Mouse (Mus musculus): ENCODE measurements around the gene Vmac. TPM values are rescaled to one million over a fixed set of nuclear protein-coding genes. Genes with fewer than 3 reads are reported as not detected.
A peak's percentile ranks its signal among the peaks of the same experiment; 100 is the strongest.

Vmac gene
- polyA plus RNA-seq, 1 experiment from 2014 or later = 18.2 TPM

- 76% methylated on average over 5 of the region's 5 CpGs for WGBS
- H3K4me1 ChIP-seq (replicated peaks; ENCODE audit: control insufficient read depth, insufficient read depth, low read length) = no peaks in the 10 kb centered on the region
- H3K4me2 ChIP-seq (ENCODE audit: low read depth, low read length) = no peak overlapping the region
- H3K4me3 ChIP-seq (ENCODE audit: low read length) = no peak overlapping the region
- no peaks in the 10 kb centered on the region for H3K27me3 ChIP-seq (ENCODE audit: control insufficient read depth, insufficient read depth, low read depth, low read length)
- no peak for ATAC-seq (ENCODE audit: low read depth)
- no peaks in the 10 kb centered on the region for H3K9me3 ChIP-seq (ENCODE audit: control insufficient read depth, low read length)
- H3K9ac ChIP-seq (ENCODE audit: low read length) = no peak overlapping the region
- peaks cover 22% of the 10 kb centered on the region for H3K36me3 ChIP-seq (ENCODE audit: control insufficient read depth, insufficient read depth, low read length)
- no peak overlapping the region for H3K27ac ChIP-seq (ENCODE audit: low read length)
Measured at GRCm38 (mm10) chr17:56683546-56684140, 34.2 kb downstream of the Vmac start.

- Histone ChIP-seq H3K4me3 (ENCODE audit: low read length) (no peak overlapping the region), H3K27ac (ENCODE audit: low read length) (no peak overlapping the region), H3K36me3 (ENCODE audit: control insufficient read depth, insufficient read depth, low read length) (peaks cover 22% of the 10 kb centered on the region), H3K4me1 (replicated peaks; ENCODE audit: control insufficient read depth, insufficient read depth, low read length) (no peaks in the 10 kb centered on the region), H3K9me3 (ENCODE audit: control insufficient read depth, low read length) (no peaks in the 10 kb centered on the region), H3K4me2 (ENCODE audit: low read depth, low read length) (no peak overlapping the region), H3K27me3 (ENCODE audit: control insufficient read depth, insufficient read depth, low read depth, low read length) (no peaks in the 10 kb centered on the region), H3K9ac (ENCODE audit: low read length) (no peak overlapping the region)
- ATAC-seq (ENCODE audit: low read depth) = no peak
- WGBS = 28% methylated on average over 3 of the region's 3 CpGs
Measured at GRCm38 (mm10) chr17:56682880-56683279, 34.9 kb downstream of the Vmac start.

GRCm38 (mm10) chr17:56681791-56682190 lies 36.0 kb downstream of the Vmac start:
- Histone ChIP-seq H3K4me2 (ENCODE audit: low read depth, low read length) (no peak overlapping the region), H3K27ac (ENCODE audit: low read length) (no peak overlapping the region), H3K36me3 (ENCODE audit: control insufficient read depth, insufficient read depth, low read length) (peaks cover 18% of the 10 kb centered on the region), H3K27me3 (ENCODE audit: control insufficient read depth, insufficient read depth, low read depth, low read length) (no peaks in the 10 kb centered on the region), H3K9me3 (ENCODE audit: control insufficient read depth, low read length) (no peaks in the 10 kb centered on the region), H3K9ac (ENCODE audit: low read length) (no peak overlapping the region), H3K4me3 (ENCODE audit: low read length) (no peak overlapping the region), H3K4me1 (replicated peaks; ENCODE audit: control insufficient read depth, insufficient read depth, low read length) (no peaks in the 10 kb centered on the region)
- ATAC-seq (ENCODE audit: low read depth) = no peak
- WGBS = 58% methylated on average over 4 of the region's 4 CpGs

- Histone ChIP-seq H3K4me1 (replicated peaks; ENCODE audit: control insufficient read depth, insufficient read depth, low read length) (peaks cover 16% of the 10 kb centered on the region), H3K4me3 (ENCODE audit: low read length) (peak overlapping the region; percentile 80), H3K27me3 (ENCODE audit: control insufficient read depth, insufficient read depth, low read depth, low read length) (no peaks in the 10 kb centered on the region), H3K27ac (ENCODE audit: low read length) (peak overlapping the region; percentile 78), H3K9ac (ENCODE audit: low read length) (peak overlapping the region; percentile 82), H3K4me2 (ENCODE audit: low read depth, low read length) (peak overlapping the region; percentile 83), H3K9me3 (ENCODE audit: control insufficient read depth, low read length) (no peaks in the 10 kb centered on the region), H3K36me3 (ENCODE audit: control insufficient read depth, insufficient read depth, low read length) (peaks cover 19% of the 10 kb centered on the region)
- no peak for ATAC-seq (ENCODE audit: low read depth)
- WGBS = under 1% methylated on average over 31 of the region's 37 CpGs
Measured at GRCm38 (mm10) chr17:56673647-56674416, 44.0 kb downstream of the Vmac start.

- Histone ChIP-seq H3K36me3 (ENCODE audit: control insufficient read depth, insufficient read depth, low read length) (peaks cover 19% of the 10 kb centered on the region), H3K4me2 (ENCODE audit: low read depth, low read length) (peak within 1 kb of the TSS; percentile 83), H3K4me1 (replicated peaks; ENCODE audit: control insufficient read depth, insufficient read depth, low read length) (peaks cover 18% of the 10 kb centered on the region), H3K9ac (ENCODE audit: low read length) (peak within 1 kb of the TSS; percentile 89), H3K9me3 (ENCODE audit: control insufficient read depth, low read length) (no peaks in the 10 kb centered on the region), H3K27ac (ENCODE audit: low read length) (peak within 1 kb of the TSS; percentile 96), H3K4me3 (ENCODE audit: low read length) (peak within 1 kb of the TSS; percentile 80), H3K27me3 (ENCODE audit: control insufficient read depth, insufficient read depth, low read depth, low read length) (no peaks in the 10 kb centered on the region)
- 0% methylated on average over 46 of the region's 66 CpGs for WGBS
- peak; percentile 94 for ATAC-seq (ENCODE audit: low read depth)
Measured at GRCm38 (mm10) chr17:56672941-56673646, 44.7 kb downstream of the Vmac start, which contains the start of gene Ranbp3. Gene Ranbp3 (plus strand): TSS chr17:56673294.

GRCm38 (mm10) chr17:56669766-56670165 lies 48.1 kb downstream of the Vmac start:
- no peaks in the 10 kb centered on the region for H3K36me3 ChIP-seq (ENCODE audit: control insufficient read depth, insufficient read depth, low read length)
- H3K4me1 ChIP-seq (replicated peaks; ENCODE audit: control insufficient read depth, insufficient read depth, low read length) = peaks cover 9% of the 10 kb centered on the region
- H3K9ac ChIP-seq (ENCODE audit: low read length) = no peak overlapping the region
- no peak for ATAC-seq (ENCODE audit: low read depth)
- no peak overlapping the region for H3K27ac ChIP-seq (ENCODE audit: low read length)
- no peak overlapping the region for H3K4me2 ChIP-seq (ENCODE audit: low read depth, low read length)
- H3K4me3 ChIP-seq (ENCODE audit: low read length) = no peak overlapping the region
- 83% methylated on average over 8 of the region's 8 CpGs for WGBS
- no peaks in the 10 kb centered on the region for H3K27me3 ChIP-seq (ENCODE audit: control insufficient read depth, insufficient read depth, low read depth, low read length)
- no peaks in the 10 kb centered on the region for H3K9me3 ChIP-seq (ENCODE audit: control insufficient read depth, low read length)

- no peaks in the 10 kb centered on the region for H3K9me3 ChIP-seq (ENCODE audit: control insufficient read depth, low read length)
- no peak overlapping the region for H3K27ac ChIP-seq (ENCODE audit: low read length)
- peak overlapping the region; percentile 49 for H3K4me3 ChIP-seq (ENCODE audit: low read length)
- peak overlapping the region; percentile 96 for H3K4me2 ChIP-seq (ENCODE audit: low read depth, low read length)
- no peaks in the 10 kb centered on the region for H3K36me3 ChIP-seq (ENCODE audit: control insufficient read depth, insufficient read depth, low read length)
- peak overlapping the region; percentile 68 for H3K9ac ChIP-seq (ENCODE audit: low read length)
- H3K4me1 ChIP-seq (replicated peaks; ENCODE audit: control insufficient read depth, insufficient read depth, low read length) = peaks cover 9% of the 10 kb centered on the region
- ATAC-seq (ENCODE audit: low read depth) = no peak
- WGBS = 3% methylated on average over 31 of the region's 31 CpGs
- H3K27me3 ChIP-seq (ENCODE audit: control insufficient read depth, insufficient read depth, low read depth, low read length) = no peaks in the 10 kb centered on the region
Measured at GRCm38 (mm10) chr17:56668384-56669144, 49.3 kb downstream of the Vmac start.

GRCm38 (mm10) chr17:56667591-56667990 lies 50.2 kb downstream of the Vmac start:
- Histone ChIP-seq H3K27ac (ENCODE audit: low read length) (no peak overlapping the region), H3K27me3 (ENCODE audit: control insufficient read depth, insufficient read depth, low read depth, low read length) (no peaks in the 10 kb centered on the region), H3K9ac (ENCODE audit: low read length) (no peak overlapping the region), H3K9me3 (ENCODE audit: control insufficient read depth, low read length) (no peaks in the 10 kb centered on the region), H3K4me1 (replicated peaks; ENCODE audit: control insufficient read depth, insufficient read depth, low read length) (peaks cover 9% of the 10 kb centered on the region), H3K4me3 (ENCODE audit: low read length) (no peak overlapping the region), H3K4me2 (ENCODE audit: low read depth, low read length) (no peak overlapping the region), H3K36me3 (ENCODE audit: control insufficient read depth, insufficient read depth, low read length) (no peaks in the 10 kb centered on the region)
- 63% methylated on average over 3 of the region's 3 CpGs for WGBS
- no peak for ATAC-seq (ENCODE audit: low read depth)
